Comparison of ENCODE assay signal across 9 mouse cellular contexts in genomic region chr8:114707538-114708138, GRCm38 (mm10).
DNase-seq lines count a peak whose midpoint lies in the region; ATAC-seq and TF ChIP-seq lines count a peak whose summit lies in the region.
"Had no signal": no experiment of that assay in that cellular context is flagged by ENCODE, and none has a peak within 500 bp of the region (broad histone marks: within the 10 kb centered on the region; RNA-seq: fewer than 3 reads in every experiment).

No protein-coding gene starts in this region.

- H3K4me3 ChIP-seq in intestine, postnatal 0 days (ENCODE audit: low read depth, low read length) = no peak overlapping the region
- no peak overlapping the region for H3K4me3 ChIP-seq in neural tube, embryonic 12.5 days

- no peak for TF ChIP-seq CTCF in intestine, postnatal 0 days (IDR thresholded peaks at IDR 0.05; ENCODE audit: low read depth)

- H3K27me3 ChIP-seq in intestine, postnatal 0 days (replicated peaks; ENCODE audit: control insufficient read depth, insufficient read depth, low read length) = no peaks in the 10 kb centered on the region
- H3K27me3 ChIP-seq in neural tube, embryonic 12.5 days (replicated peaks) = no peaks in the 10 kb centered on the region

- H3K27ac ChIP-seq in intestine, postnatal 0 days (ENCODE audit: low read depth, low read length) = peak overlapping the region; percentile 35; the same call in 1 of the 2 replicates
- H3K27ac ChIP-seq in neural tube, embryonic 12.5 days = peak overlapping the region; percentile 62

- peak overlapping the region; percentile 37 for H3K4me2 ChIP-seq in intestine, postnatal 0 days (replicated peaks; ENCODE audit: low read depth)
- peak overlapping the region; percentile 48 for H3K4me2 ChIP-seq in neural tube, embryonic 12.5 days (replicated peaks)

- no peak overlapping the region for H3K9ac ChIP-seq in intestine, postnatal 0 days (ENCODE audit: low read depth, low read length)
- no peak overlapping the region for H3K9ac ChIP-seq in neural tube, embryonic 12.5 days

- ATAC-seq in intestine, postnatal 0 days = no peak
- peak; percentile 90 for ATAC-seq in neural tube, embryonic 12.5 days (ENCODE audit: low FRiP score, low read depth)

- peak; percentile 6 for DNase-seq in kidney, adult 9 months
- DNase-seq in kidney, adult 8-10 months = no peak
- peak; percentile 70 for DNase-seq in embryo, embryonic 10.5 days (ENCODE audit: low spot score)
- no peak for DNase-seq in ovary, postnatal 10 days (ENCODE audit: low spot score)
- DNase-seq in cerebellum, postnatal 14 days = no peak
- DNase-seq: heart, adult 11 months had no signal

- H3K9me3 ChIP-seq in intestine, postnatal 0 days (ENCODE audit: control insufficient read depth) = no peaks in the 10 kb centered on the region
- no peaks in the 10 kb centered on the region for H3K9me3 ChIP-seq in neural tube, embryonic 12.5 days

- WGBS in intestine, postnatal 0 days = 40% methylated on average over 15 of the region's 15 CpGs
- 8% methylated on average over 15 of the region's 15 CpGs for WGBS in neural tube, embryonic 12.5 days

- no peaks in the 10 kb centered on the region for H3K4me1 ChIP-seq in intestine, postnatal 0 days (replicated peaks; ENCODE audit: control insufficient read depth, insufficient read depth, low read length)
- peaks cover 20% of the 10 kb centered on the region for H3K4me1 ChIP-seq in neural tube, embryonic 12.5 days

- no peaks in the 10 kb centered on the region for H3K36me3 ChIP-seq in intestine, postnatal 0 days (ENCODE audit: control insufficient read depth, insufficient read depth)
- H3K36me3 ChIP-seq in neural tube, embryonic 12.5 days = no peaks in the 10 kb centered on the region
- H3K36me3 ChIP-seq: G1E had no signal

Comparison
In these comparisons a context has a peak if more than half of its experiments do, and no peak if none do; other contexts are left out.
1. DNase-seq: peak in kidney, adult 9 months (single experiment) and embryo, embryonic 10.5 days (single experiment); none in kidney, adult 8-10 months (0 of 2), ovary, postnatal 10 days (single experiment) and cerebellum, postnatal 14 days (0 of 2).